Comparison of ENCODE assay signal across 1 mouse cellular context in the genomic region with DNA sequence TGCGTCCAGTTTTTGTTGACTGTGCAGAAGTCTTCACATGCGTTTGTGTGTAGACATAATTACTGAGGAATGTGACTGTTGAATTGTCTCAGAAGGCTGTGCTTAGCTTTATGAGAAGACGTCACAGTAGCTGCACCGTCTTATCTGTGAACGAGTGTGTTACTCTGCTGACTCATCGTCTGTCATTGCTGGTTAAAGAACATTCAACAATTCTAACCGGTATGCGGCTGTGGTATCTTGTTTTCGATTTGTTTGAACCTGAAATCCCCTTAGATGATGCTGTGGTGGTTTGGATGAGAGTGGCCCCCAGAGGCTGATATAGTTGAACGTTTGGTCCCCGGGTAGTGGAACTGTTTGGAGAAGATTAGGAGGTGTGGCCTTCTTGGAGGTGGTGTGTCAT.
TF ChIP-seq lines count a peak whose summit lies in the region.

No protein-coding gene starts in this region.

TF ChIP-seq in MEL, 35 proteins besides CTCF, POLR2A, EP300 and RAD21 (continued from another document):
- TF ChIP-seq ETS1 (IDR thresholded peaks at IDR 0.05; ENCODE audit: low read depth, low read length) (peak; percentile 99), MAFK (IDR thresholded peaks at IDR 0.05; ENCODE audit: borderline replicate concordance, low read depth, low read length) (peak; percentile 94)
TF ChIP-seq in MEL: peak in this region for 13.
